Comparison of ENCODE assay signal across 7 mouse cellular contexts in the genomic region with DNA sequence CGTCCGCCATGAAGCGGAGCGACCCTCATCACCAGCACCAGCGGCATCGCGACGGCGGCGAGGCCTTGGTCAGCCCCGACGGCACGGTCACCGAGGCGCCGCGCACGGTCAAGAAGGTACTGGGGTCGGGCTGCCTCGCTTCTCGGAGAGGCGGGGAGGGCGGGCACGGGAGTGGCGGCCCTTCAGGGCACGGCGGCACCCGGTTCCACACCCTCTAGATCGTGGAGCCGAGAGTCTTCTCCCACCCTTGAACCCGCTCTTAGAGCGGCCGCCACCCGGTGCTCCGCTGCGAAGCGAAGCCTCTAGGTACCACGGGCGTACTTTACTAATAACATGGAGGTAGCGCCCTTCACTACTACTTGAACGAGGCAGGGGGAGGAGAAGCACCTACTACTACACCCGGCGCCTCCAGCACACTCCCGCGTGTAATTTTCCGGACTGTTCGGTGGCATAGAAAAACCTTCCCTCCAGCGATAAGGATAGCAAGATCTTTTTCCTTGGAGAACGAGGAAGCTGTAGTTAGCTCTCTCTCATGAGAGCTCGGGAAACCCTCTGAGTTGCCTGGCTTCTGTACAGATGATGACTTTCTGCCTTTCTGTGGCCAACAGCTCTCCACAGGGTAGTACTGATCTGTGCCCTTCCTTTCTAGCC. TPM values are rescaled to one million over a fixed set of nuclear protein-coding genes. Genes with fewer than 3 reads are reported as not detected.
DNase-seq lines count a peak whose midpoint lies in the region; ATAC-seq and TF ChIP-seq lines count a peak whose summit lies in the region.

No protein-coding gene starts in this region.

- under 1% methylated on average over 37 of the region's 50 CpGs for WGBS in lung, postnatal 0 days

- H3K79me3 ChIP-seq in C2C12 (ENCODE audit: low read depth), result no peaks in the 10 kb centered on the region

- H3ac ChIP-seq in C2C12 (ENCODE audit: control insufficient read depth, insufficient read length, low read depth), result peak overlapping the region; percentile 87

- no peaks in the 10 kb centered on the region for H3K4me1 ChIP-seq in lung, postnatal 0 days (ENCODE audit: insufficient read depth, low read depth, low read length)

- H3K27me3 ChIP-seq in C2C12 (ENCODE audit: control insufficient read depth, insufficient read depth, insufficient read length), result no peaks in the 10 kb centered on the region
- no peaks in the 10 kb centered on the region for H3K27me3 ChIP-seq in lung, postnatal 0 days (replicated peaks; ENCODE audit: insufficient read depth, low read length)

- TF ChIP-seq EP300 in lung, postnatal 0 days (IDR thresholded peaks at IDR 0.05), result no peak

- H3K27ac ChIP-seq in lung, postnatal 0 days (ENCODE audit: low read length), result peak overlapping the region; percentile 73

- H3K4me2 ChIP-seq in lung, postnatal 0 days (replicated peaks; ENCODE audit: low read depth, low read length), result peak overlapping the region; percentile 64

- H3K4me3 ChIP-seq in C2C12 (ENCODE audit: insufficient read depth, poor library complexity, severe bottlenecking), result peak overlapping the region; percentile 60
- H3K4me3 ChIP-seq in lung, postnatal 0 days (ENCODE audit: low read depth, low read length), result peak overlapping the region; percentile 71

- no peak for TF ChIP-seq CTCF in C2C12 (IDR thresholded peaks at IDR 0.05; ENCODE audit: control insufficient read depth, insufficient read depth, insufficient read length)
- no peak for TF ChIP-seq CTCF in lung, postnatal 0 days (IDR thresholded peaks at IDR 0.05)

- DNase-seq in 3T3-L1 (ENCODE audit: low read depth, low spot score), result peak; percentile 72
- DNase-seq in c-Kit-negative CD71-positive TER-119-positive erythroid progenitor cells, embryonic 14.5 days (ENCODE audit: low read depth, low spot score), result peak; percentile 36
- DNase-seq in kidney, adult 9 months, result peak; percentile 59
- peak; percentile 57 for DNase-seq in lung, postnatal 0 days (ENCODE audit: low spot score)
- DNase-seq in right cerebral cortex, postnatal 14 days, result peak; percentile 50

- ATAC-seq in granulocyte monocyte progenitor cell, adult 5-6 weeks (replicated peaks; ENCODE audit: poor library complexity, severe bottlenecking), result 0 out of 2 replicates have a peak, but pooled peaks have one; percentile 1
- peak; percentile 27 for ATAC-seq in lung, postnatal 0 days

- peaks cover 28% of the 10 kb centered on the region for H3K79me2 ChIP-seq in C2C12 (ENCODE audit: control insufficient read depth, insufficient read depth)

- no peaks in the 10 kb centered on the region for H3K9me3 ChIP-seq in lung, postnatal 0 days (ENCODE audit: low read length)

- H3K9ac ChIP-seq in lung, postnatal 0 days (replicated peaks; ENCODE audit: low read depth), result peak overlapping the region; percentile 50

- no peaks in the 10 kb centered on the region for H3K36me3 ChIP-seq in C2C12 (ENCODE audit: control insufficient read depth, insufficient read depth)
- H3K36me3 ChIP-seq in lung, postnatal 0 days (ENCODE audit: insufficient read depth, low read length), result no peaks in the 10 kb centered on the region

TF ChIP-seq in C2C12, 6 proteins besides CTCF, POLR2A, EP300 and RAD21:
- no peak for TF ChIP-seq CEBPB (IDR thresholded peaks at IDR 0.05; ENCODE audit: low read depth)
- no peak for TF ChIP-seq MYOD1 (IDR thresholded peaks at IDR 0.05; ENCODE audit: control insufficient read depth, insufficient read length, low read depth)
- no peak for TF ChIP-seq FOSL1 (IDR thresholded peaks at IDR 0.05; ENCODE audit: insufficient read depth, low read length, poor library complexity, severe bottlenecking)
- no peak for TF ChIP-seq MAX (IDR thresholded peaks at IDR 0.05)
- no peak for TF ChIP-seq USF1 (IDR thresholded peaks at IDR 0.05; ENCODE audit: low read depth)
- no peak for TF ChIP-seq MYOG (IDR thresholded peaks at IDR 0.05; ENCODE audit: control insufficient read depth, extremely low read depth, insufficient read length)

RNA-seq across cellular contexts. Expression of gene Ahcyl2, which starts 1.1 kb away (rescaled TPM):
- 6.3 TPM for polyA plus RNA-seq in C2C12 (2012; fragmentation: generic; extraction: Trizol)
- total RNA-seq in granulocyte monocyte progenitor cell, adult 5-6 weeks (2014; fragmentation: Nextera tagmentation), result 8.7 and 9.6 TPM in 2 replicates
- total RNA-seq in granulocyte monocyte progenitor cell, adult 5-6 weeks (2017), result 21.1 and 21.5 TPM in 2 replicates
- 11.8 and 17.1 TPM in 2 replicates for polyA plus RNA-seq in lung, postnatal 0 days (2015; fragmentation: Nextera tagmentation; extraction: Ambion mirVana)

RNA-seq across cellular contexts. Expression of gene Smo, which starts 33.6 kb away (rescaled TPM):
- polyA plus RNA-seq in C2C12 (2012; fragmentation: generic; extraction: Trizol), result 86.2 TPM
- 23.2 and 34.3 TPM in 2 replicates for total RNA-seq in granulocyte monocyte progenitor cell, adult 5-6 weeks (2014; fragmentation: Nextera tagmentation)
- 16.2 and 18.6 TPM in 2 replicates for total RNA-seq in granulocyte monocyte progenitor cell, adult 5-6 weeks (2017)
- 8.8 and 10.9 TPM in 2 replicates for polyA plus RNA-seq in lung, postnatal 0 days (2015; fragmentation: Nextera tagmentation; extraction: Ambion mirVana)

Comparison
In these comparisons a context has a peak if more than half of its experiments do, and no peak if none do; other contexts are left out.
1. Peak in every context shown above with its lines: DNase-seq, ATAC-seq, H3K4me3 ChIP-seq and H3K27ac ChIP-seq.